Mouse (Mus musculus) testis, postnatal 10 days (tissue): ENCODE measurements around the gene Lgalsl.

Experiments
- DNase-seq: peaks from one replicate; pipeline ENCODE4 v3.0.0; 2021; ENCODE audit warnings: low spot score

Lgalsl gene

GRCm38 (mm10) chr11:20782620-20783019, 48.2 kb downstream of the Lgalsl start:
- DNase-seq: no peak

GRCm38 (mm10) chr11:20780312-20780711, 50.5 kb downstream of the Lgalsl start:
- no peak for DNase-seq

GRCm38 (mm10) chr11:20778861-20779563, 51.8 kb downstream of the Lgalsl start:
- no peak for DNase-seq

- DNase-seq: no peak
Measured at GRCm38 (mm10) chr11:20778298-20778697, 52.6 kb downstream of the Lgalsl start.

GRCm38 (mm10) chr11:20776668-20777067, 54.2 kb downstream of the Lgalsl start:
- no peak for DNase-seq
